Mouse (Mus musculus) gonadal fat pad, adult 2 months (tissue): ENCODE data around the gene Il21r. TPM values are rescaled to one million over a fixed set of nuclear protein-coding genes. Genes with fewer than 3 reads are reported as not detected.

Experiments
- DNase-seq: peaks from one replicate; pipeline ENCODE4 v3.0.0-alpha.2; 2012; ENCODE audit warnings: low read depth
- polyA plus RNA-seq: library from polyadenylated mRNA; depleted of rRNA; stranded (reverse); fragments of >200 nt; gene quantifications from 2 replicates; pipeline ENCODE4 v1.2.3, GENCODE M21; 2012; rRNA removed

Gene Il21r
- polyA plus RNA-seq, 1 experiment: 1.5 TPM

DNA sequence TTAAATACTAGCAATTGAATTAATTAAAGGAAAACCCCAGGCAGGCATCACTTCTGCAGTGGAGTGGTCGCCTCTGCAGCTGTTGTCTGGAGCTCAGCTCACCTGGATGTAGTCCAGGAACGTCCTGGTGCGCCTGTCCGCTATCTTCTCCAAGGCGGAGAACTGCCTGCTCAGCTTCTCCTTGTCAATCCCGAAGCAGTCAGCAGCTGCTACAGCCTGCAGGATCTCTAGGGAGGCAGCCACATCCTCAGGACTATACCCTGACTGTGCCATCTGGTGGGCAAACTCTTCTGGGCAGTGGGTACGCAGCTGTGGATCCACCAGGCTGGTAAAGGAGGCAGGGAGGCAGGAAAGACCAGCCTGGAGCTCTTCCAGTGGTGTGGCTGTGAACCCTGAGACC, 42.2 kb downstream of the Il21r start:
- no peak for DNase-seq

DNA sequence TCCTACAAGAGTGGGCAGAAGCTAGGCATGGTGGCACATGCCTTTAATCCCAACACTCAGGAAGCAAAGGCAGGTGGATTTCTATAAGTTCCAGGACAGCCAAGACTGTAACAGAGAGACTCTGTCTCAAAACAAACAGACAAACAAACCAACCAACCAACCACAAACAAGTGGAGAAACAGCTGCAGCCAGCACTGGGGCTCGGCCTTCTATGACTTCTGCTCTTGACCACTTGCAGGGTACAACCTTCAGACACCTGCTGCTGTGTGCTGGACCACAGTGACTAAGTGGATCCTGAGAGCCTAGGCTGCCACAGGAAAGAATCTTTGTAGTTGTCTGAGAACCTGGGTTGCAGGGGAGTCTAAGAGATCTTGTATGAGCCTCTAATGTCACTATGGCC, 45.8 kb downstream of the Il21r start:
- no peak for DNase-seq

DNA sequence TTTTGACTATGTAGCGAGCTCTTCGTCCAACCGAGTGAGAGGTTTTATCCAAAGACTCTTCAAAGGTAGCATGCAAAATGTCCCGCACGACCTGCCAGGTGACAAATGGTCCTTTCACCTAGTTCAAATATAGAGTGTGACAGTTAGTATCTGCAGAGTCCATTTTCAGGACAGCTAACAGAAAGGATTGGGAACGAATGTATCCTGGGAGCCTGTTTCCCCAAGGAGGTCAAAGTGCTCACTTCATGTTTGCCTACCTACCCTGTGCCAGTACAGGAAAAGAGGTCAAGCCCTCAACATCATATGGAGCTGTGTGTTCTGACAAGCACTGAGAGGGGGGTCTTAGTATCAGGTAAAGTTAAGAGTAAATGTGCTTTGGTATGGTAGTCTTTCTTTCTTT, 54.3 kb downstream of the Il21r start:
- no peak for DNase-seq

DNA sequence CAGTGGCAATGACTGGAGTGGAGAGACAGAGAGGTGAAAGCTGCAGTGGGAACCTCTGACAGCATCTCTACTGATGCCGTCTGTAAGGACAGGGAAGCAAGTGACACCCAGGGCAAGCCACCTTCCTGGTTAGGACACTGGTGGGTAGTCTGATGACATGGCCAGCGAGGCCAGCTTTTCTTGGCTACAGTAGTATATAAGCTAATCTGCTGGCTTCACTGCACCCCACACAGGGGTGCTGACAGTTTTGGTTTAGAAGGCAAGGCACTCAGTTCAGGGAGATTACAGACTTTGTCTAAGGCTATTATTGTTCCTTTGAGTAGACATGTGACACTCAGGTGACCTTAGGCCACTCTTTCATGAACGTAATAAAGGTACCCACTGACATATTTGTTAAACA, 60.4 kb downstream of the Il21r start:
- no peak for DNase-seq

DNA sequence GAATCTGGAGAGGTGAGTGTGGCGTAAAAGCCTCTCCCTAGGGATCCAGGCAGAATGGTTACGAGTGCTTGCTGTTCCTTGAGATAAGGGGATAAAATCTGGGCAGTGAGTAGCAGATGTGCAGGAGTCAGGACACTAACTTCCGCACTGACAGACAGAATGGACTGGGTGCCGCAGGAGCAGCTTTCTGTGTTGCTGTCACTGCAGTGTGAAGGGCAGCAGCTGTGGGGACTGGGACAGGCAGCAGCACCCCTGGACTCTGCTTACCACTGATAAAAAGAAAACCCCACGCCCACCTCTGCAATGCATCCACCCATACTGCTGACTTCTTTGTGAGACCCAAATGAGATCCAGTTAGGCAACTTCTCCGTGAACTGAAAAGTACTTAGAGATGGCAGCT, 67.6 kb downstream of the Il21r start:
- no peak for DNase-seq

DNA sequence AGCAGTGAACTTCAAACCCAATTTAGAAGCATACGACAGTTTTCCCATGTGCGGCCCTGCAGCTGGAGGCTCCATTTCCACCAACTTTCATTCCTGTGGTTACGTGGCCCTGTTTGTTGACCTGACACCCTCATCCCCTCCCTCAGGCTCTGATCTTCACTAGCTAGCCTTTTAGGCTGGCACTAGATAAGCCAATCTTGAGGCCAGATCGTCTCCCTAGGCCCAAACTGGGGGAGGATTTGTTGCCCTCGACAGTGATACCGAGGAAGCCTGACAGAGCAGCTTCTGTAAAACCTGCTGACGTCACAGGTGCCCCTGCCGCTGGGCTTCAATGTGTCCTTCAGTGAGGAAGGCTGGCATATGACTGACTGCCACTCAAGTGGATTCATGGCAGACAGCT, 68.2 kb downstream of the Il21r start:
- DNase-seq: no peak

DNA sequence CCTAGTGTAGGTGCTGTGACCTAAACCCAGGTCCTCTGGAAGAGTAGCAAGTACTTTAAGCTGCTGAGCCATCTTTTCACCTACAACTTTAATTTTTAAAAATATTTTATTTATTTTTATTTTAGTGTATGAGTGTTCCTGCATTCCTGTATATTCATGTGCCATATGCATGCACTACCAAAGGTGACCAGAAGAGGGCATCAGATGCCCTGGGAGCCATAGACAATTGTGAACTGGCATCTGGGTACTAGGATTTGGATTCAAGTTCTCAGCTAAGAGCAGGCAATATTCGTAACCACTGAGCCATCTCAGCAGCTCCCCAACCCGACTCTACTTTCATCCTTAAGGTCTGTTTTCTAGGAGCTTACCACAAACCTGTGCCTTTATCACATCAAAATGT, 71.7 kb downstream of the Il21r start:
- no peak for DNase-seq

DNA sequence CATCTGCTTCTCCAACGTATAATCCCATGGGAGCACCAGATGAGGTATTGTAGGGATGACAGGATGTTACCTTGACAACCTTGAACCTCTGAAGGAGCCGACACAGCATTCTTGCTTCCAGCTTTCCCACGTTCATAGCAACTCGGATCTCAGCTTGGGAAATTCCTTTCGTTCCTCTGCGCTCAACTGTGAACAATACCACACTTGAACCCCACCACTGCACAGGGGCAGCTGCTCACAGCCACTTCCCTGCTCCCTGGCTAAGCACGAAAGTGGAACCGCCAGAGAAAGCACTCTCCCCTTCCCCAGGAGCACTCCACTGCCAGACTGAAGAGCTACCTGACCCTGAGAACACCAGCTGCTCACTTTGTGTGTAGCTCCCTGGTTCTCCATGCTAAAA, 75.5 kb downstream of the Il21r start:
- DNase-seq: no peak

DNA sequence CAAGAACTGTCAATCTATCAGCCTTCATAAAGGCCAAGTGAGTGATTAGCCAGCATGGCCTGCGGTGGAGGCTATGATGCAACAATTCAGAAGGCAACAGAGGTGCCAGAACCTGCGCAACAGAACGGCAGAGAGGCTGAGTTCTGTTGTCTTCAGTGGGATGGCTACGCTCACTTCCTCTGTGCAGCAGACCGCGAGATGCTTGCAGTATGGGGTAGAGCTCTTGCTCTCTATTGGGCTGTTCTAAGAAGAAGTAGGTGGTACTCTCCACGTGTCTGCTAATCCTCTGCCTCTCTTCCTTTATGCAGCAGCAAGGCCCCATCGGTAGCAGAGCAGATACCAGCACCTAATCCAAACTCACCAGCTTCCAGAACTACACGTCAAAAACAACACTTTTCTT, 76.7 kb downstream of the Il21r start:
- DNase-seq: peak; percentile 26

Other genes starting within 250 kb of the Il21r start
- 3.7 and 4.4 TPM in 2 replicates for gene Kdm8, start 158.8 kb upstream of the Il21r start, polyA plus RNA-seq
- gene Nsmce1, start 111.8 kb upstream of the Il21r start, polyA plus RNA-seq: 39.2 and 54.5 TPM in 2 replicates
- 61.7 and 63.8 TPM in 2 replicates for gene Il4ra, start 51.3 kb upstream of the Il21r start, polyA plus RNA-seq
- 32.4 and 43.3 TPM in 2 replicates for gene Gtf3c1, start 104.4 kb downstream of the Il21r start, polyA plus RNA-seq
- gene D430042O09Rik, start 104.5 kb downstream of the Il21r start, polyA plus RNA-seq: 14.9 and 15.9 TPM in 2 replicates